Mouse (Mus musculus) liver, embryonic 11.5 days (tissue): ENCODE data around the gene Prss36. TPM values are rescaled to one million over a fixed set of nuclear protein-coding genes. Genes with fewer than 3 reads are reported as not detected.

Source experiments
- ATAC-seq: fragments of 200-750 bp; cut with Nextera tagmentation; replicated peaks from 2 replicates; pipeline ENCODE4 v1.8.0; 2017; ENCODE audit warnings: moderate number of reproducible peaks, mild to moderate bottlenecking, moderate TSS enrichment, moderate library complexity; ENCODE audit not compliant: low FRiP score
- DNase-seq: peaks from one replicate; pipeline ENCODE4 v3.0.0-alpha.2; 2017; ENCODE audit warnings: low spot score
- H3K27ac ChIP-seq: fragments of 300-500 bp; sonication (generic); 2 replicates; pipeline ENCODE4 v1.5.1; 2014; ENCODE audit warnings: mild to moderate bottlenecking, low read depth, low read length, control low read depth
- H3K27me3 ChIP-seq: fragments of 300-500 bp; sonication (generic); replicated peaks from 2 replicates; pipeline ENCODE4 v1.6.1; 2014; ENCODE audit warnings: low read length, mixed read lengths; ENCODE audit not compliant: control insufficient read depth, insufficient read depth
- H3K36me3 ChIP-seq: fragments of 300-500 bp; sonication (generic); 2 replicates; pipeline ENCODE4 v1.6.1; 2014; ENCODE audit warnings: mild to moderate bottlenecking, low read length, moderate library complexity, mixed read lengths; ENCODE audit not compliant: control insufficient read depth, insufficient read depth
- H3K4me1 ChIP-seq: fragments of 300-500 bp; sonication (generic); replicated peaks from 2 replicates; pipeline ENCODE4 v1.6.1; 2014; ENCODE audit warnings: low read length, mixed read lengths; ENCODE audit not compliant: control insufficient read depth, insufficient read depth
- H3K4me2 ChIP-seq: fragments of 300-500 bp; sonication (generic); 2 replicates; pipeline ENCODE4 v1.6.1; 2014; ENCODE audit warnings: mild to moderate bottlenecking, control low read depth, moderate library complexity
- H3K4me3 ChIP-seq: fragments of 300-500 bp; sonication (generic); 2 replicates; pipeline ENCODE4 v1.5.1; 2014; ENCODE audit warnings: low read depth, low read length, control low read depth
- H3K9ac ChIP-seq: fragments of 300-500 bp; sonication (generic); 2 replicates; pipeline ENCODE4 v1.6.1; 2014; ENCODE audit warnings: low read depth, low read length, control low read depth
- H3K9me3 ChIP-seq: fragments of 300-500 bp; sonication (generic); 2 replicates; pipeline ENCODE4 v1.6.1; 2016; ENCODE audit warnings: low read length, inconsistent platforms, mixed read lengths; ENCODE audit not compliant: control insufficient read depth
- WGBS: fragments of 180-500 bp; shearing (Covaris S2); extraction: QIAGEN DNeasy Blood & Tissue Kit; methylation state at CpG from one replicate; pipeline ENCODE4 v1.1.7; 2014; 5-methylcytosine and 5-hydroxymethylcytosine counted together
- polyA plus RNA-seq: library from polyadenylated mRNA; unstranded; fragments of >200 nt; fragmentation: Nextera tagmentation; extraction: Ambion mirVana; gene quantifications from 2 replicates; pipeline ENCODE4 v1.2.1, GENCODE M21; 2014

Gene Prss36
- polyA plus RNA-seq, 1 experiment from 2014 or later, result 7.9 TPM

DNA sequence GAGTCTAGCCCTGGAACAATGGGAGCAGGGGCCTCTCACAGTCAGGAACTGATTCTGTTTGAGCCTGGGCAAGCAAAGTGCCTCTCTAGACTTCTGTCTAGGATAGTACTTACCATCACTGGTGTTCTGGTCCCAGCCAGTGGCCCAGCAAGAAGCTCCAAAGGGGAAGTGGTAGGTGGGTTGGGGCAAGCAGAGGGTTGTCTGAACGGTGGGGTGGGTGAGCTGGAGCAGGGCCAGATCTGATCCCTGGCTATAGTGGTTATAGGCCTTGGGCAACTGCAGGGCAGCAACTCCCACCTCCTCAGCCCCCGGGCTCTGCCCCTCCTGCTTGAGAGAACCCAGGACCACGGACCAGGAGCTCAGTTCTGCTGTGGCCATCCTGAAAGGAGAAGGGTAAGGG lies 57.7 kb downstream of the Prss36 start:
- H3K36me3 ChIP-seq, result peaks cover 34% of the 10 kb centered on the region

GRCm38 (mm10) chr7:127887781-127888180 lies 58.7 kb downstream of the Prss36 start:
- 81% methylated on average over 3 of the region's 3 CpGs for WGBS
- no peak overlapping the region for H3K9ac ChIP-seq
- no peak for DNase-seq
- H3K27ac ChIP-seq, result no peak overlapping the region
- no peaks in the 10 kb centered on the region for H3K27me3 ChIP-seq
- H3K4me1 ChIP-seq, result peaks cover 9% of the 10 kb centered on the region
- ATAC-seq, result no peak
- H3K36me3 ChIP-seq, result peaks cover 41% of the 10 kb centered on the region
- no peaks in the 10 kb centered on the region for H3K9me3 ChIP-seq
- H3K4me3 ChIP-seq, result no peak overlapping the region
- no peak overlapping the region for H3K4me2 ChIP-seq

More for the DNA sequence above, 57.7 kb downstream of the Prss36 start:
- Histone ChIP-seq H3K4me1 (peaks cover 7% of the 10 kb centered on the region; the same call in 1 of the 2 replicates), H3K9ac (no peak overlapping the region), H3K27me3 (no peaks in the 10 kb centered on the region), H3K9me3 (no peaks in the 10 kb centered on the region), H3K4me2 (no peak overlapping the region), H3K4me3 (no peak overlapping the region), H3K27ac (no peak overlapping the region)
- no peak for ATAC-seq
- 63% methylated on average over 3 of the region's 3 CpGs for WGBS
- DNase-seq, result no peak

DNA sequence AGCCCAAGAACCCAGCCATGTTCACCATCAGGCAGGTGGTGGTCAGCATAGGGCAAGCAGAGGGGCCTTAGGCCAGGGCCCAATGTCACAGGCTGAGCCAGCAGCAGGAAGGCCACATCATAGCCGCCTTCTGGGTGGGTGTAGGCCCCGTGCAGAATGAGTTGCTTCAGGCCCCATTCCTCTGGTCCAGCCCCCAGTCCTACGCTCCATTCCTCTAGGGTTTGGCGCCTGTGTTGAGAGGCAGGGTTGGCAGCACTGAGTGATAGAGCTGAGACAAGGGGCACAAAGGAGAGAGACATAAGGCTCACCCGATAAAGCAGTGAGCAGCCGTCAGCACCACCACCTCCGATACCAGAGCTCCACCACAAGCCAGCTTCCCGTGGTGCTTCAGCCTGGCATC lies 59.3 kb downstream of the Prss36 start:
- Histone ChIP-seq H3K9ac (no peak overlapping the region), H3K4me3 (no peak overlapping the region), H3K4me1 (peaks cover 9% of the 10 kb centered on the region), H3K9me3 (0 out of 2 replicates have a peak, but pooled peaks cover 2% of the 10 kb centered on the region), H3K36me3 (peaks cover 46% of the 10 kb centered on the region), H3K27ac (no peak overlapping the region), H3K4me2 (no peak overlapping the region), H3K27me3 (no peaks in the 10 kb centered on the region)
- 85% methylated on average over 8 of the region's 8 CpGs for WGBS
- ATAC-seq (no peak), DNase-seq (no peak)

DNA sequence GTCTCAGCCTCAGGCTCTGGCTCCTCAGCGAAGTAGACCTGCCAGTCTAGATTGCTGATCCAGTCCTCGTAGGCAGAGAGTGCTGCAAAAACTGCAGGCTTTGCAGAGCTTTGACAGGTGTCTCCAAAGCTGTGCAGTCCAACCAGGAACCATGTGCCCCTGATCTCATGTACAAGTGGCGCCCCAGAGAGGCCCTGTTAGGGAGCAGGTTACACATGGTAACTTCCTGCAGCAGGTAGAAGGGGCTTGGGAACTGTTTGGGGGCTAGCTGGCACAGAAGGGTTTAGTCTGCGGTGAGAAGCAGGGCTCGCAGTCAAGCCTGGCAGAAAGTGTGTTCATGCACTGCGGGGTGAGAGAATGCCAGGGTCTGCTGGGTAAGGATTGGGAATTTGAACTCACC lies 60.0 kb downstream of the Prss36 start:
- peaks cover 9% of the 10 kb centered on the region for H3K4me1 ChIP-seq
- H3K27me3 ChIP-seq, result no peaks in the 10 kb centered on the region
- peaks cover 6% of the 10 kb centered on the region for H3K9me3 ChIP-seq
- no peak for DNase-seq
- no peak overlapping the region for H3K9ac ChIP-seq
- no peak overlapping the region for H3K4me3 ChIP-seq
- H3K36me3 ChIP-seq, result peaks cover 52% of the 10 kb centered on the region
- WGBS, result 95% methylated on average over 6 of the region's 6 CpGs
- no peak overlapping the region for H3K27ac ChIP-seq
- no peak for ATAC-seq
- H3K4me2 ChIP-seq, result no peak overlapping the region

- WGBS, result 69% methylated on average over 6 of the region's 6 CpGs
- no peaks in the 10 kb centered on the region for H3K27me3 ChIP-seq
- peaks cover 58% of the 10 kb centered on the region for H3K36me3 ChIP-seq
- H3K9me3 ChIP-seq, result peaks cover 11% of the 10 kb centered on the region
- no peak overlapping the region for H3K27ac ChIP-seq
- H3K4me3 ChIP-seq, result no peak overlapping the region
- no peak for ATAC-seq
- DNase-seq, result no peak
- H3K4me2 ChIP-seq, result no peak overlapping the region
- H3K9ac ChIP-seq, result no peak overlapping the region
- peaks cover 9% of the 10 kb centered on the region for H3K4me1 ChIP-seq
Measured at GRCm38 (mm10) chr7:127885951-127886350, 60.6 kb downstream of the Prss36 start.

Other genes starting within 250 kb of the Prss36 start
- gene Bcl7c, start 237.8 kb downstream of the Prss36 start, polyA plus RNA-seq, result 46.8 and 50.7 TPM in 2 replicates
- 5.5 and 5.8 TPM in 2 replicates for gene Ctf1, start 234.0 kb downstream of the Prss36 start, polyA plus RNA-seq
- gene Ctf2, start 214.6 kb downstream of the Prss36 start, polyA plus RNA-seq, result 0.25 and 0.40 TPM in 2 replicates
- 3.1 and 3.7 TPM in 2 replicates for gene Fbxl19, start 202.2 kb downstream of the Prss36 start, polyA plus RNA-seq
- 22.0 and 23.7 TPM in 2 replicates for gene Orai3, start 176.9 kb downstream of the Prss36 start, polyA plus RNA-seq
- 24.2 and 26.0 TPM in 2 replicates for gene Setd1a, start 170.1 kb downstream of the Prss36 start, polyA plus RNA-seq
- not detected in 2 replicates for gene Gm49388, start 161.1 kb downstream of the Prss36 start, polyA plus RNA-seq
- gene Hsd3b7, start 146.1 kb downstream of the Prss36 start, polyA plus RNA-seq, result 31.4 and 32.4 TPM in 2 replicates
- 16.1 and 19.4 TPM in 2 replicates for gene Stx4a, start 122.4 kb downstream of the Prss36 start, polyA plus RNA-seq
- gene Stx1b, start 122.2 kb downstream of the Prss36 start, polyA plus RNA-seq, result 1.5 and 1.9 TPM in 2 replicates
- 15.1 and 15.8 TPM in 2 replicates for gene Zfp646, start 70.5 kb downstream of the Prss36 start, polyA plus RNA-seq
- 15.2 and 15.9 TPM in 2 replicates for gene Zfp668, start 69.9 kb downstream of the Prss36 start, polyA plus RNA-seq
- gene Prss53, start 55.8 kb downstream of the Prss36 start, polyA plus RNA-seq, result 0.40 and 0.48 TPM in 2 replicates
- 0.08 TPM in 1 of 2 replicates, not detected in the other for gene Gm21974, start 51.3 kb downstream of the Prss36 start, polyA plus RNA-seq
- gene Vkorc1, start 51.1 kb downstream of the Prss36 start, polyA plus RNA-seq, result 108 and 110 TPM in 2 replicates
- 126 and 132 TPM in 2 replicates for gene Bckdk, start 42.6 kb downstream of the Prss36 start, polyA plus RNA-seq
- 44.2 and 47.0 TPM in 2 replicates for gene Kat8, start 34.2 kb downstream of the Prss36 start, polyA plus RNA-seq
- 3.4 and 6.3 TPM in 2 replicates for gene Prss8, start 16.6 kb downstream of the Prss36 start, polyA plus RNA-seq
- gene Fus, start 20.7 kb upstream of the Prss36 start, polyA plus RNA-seq, result 28.1 and 34.4 TPM in 2 replicates
- gene Pycard, start 47.1 kb upstream of the Prss36 start, polyA plus RNA-seq, result 46.3 and 51.1 TPM in 2 replicates
- gene Trim72, start 57.2 kb upstream of the Prss36 start, polyA plus RNA-seq, result not detected in 2 replicates
- gene Itgam, start 115.9 kb upstream of the Prss36 start, polyA plus RNA-seq, result 1.8 and 1.9 TPM in 2 replicates
- gene Gm49368, start 116.0 kb upstream of the Prss36 start, polyA plus RNA-seq, result not detected in 2 replicates
- gene Itgax, start 182.8 kb upstream of the Prss36 start, polyA plus RNA-seq, result 0.12 and 0.18 TPM in 2 replicates
- gene Itgad, start 207.7 kb upstream of the Prss36 start, polyA plus RNA-seq, result not detected in 2 replicates